Mouse (Mus musculus) left cerebral cortex, postnatal 10 days (tissue): Measurements from ENCODE around the gene Armt1. TPM values are rescaled to one million over a fixed set of nuclear protein-coding genes. Genes with fewer than 3 reads are reported as not detected.
A peak's percentile ranks its signal among the peaks of the same experiment; 100 is the strongest.

Experiments used
- DNase-seq, 2 experiments: peaks; one replicate each; pipeline ENCODE4 v3.0.0; 2021 to 2022; ENCODE audit warnings: low spot score in 2 of 2, mixed read lengths in 1 of 2; ENCODE audit errors: extremely low spot score in 1 of 2
- intact Hi-C: fragments of 180-260 bp; cut with DNase I; formaldehyde crosslinking; loops from one replicate; pipeline ENCODE4 v1.15.1; 2025
- total RNA-seq, 2 experiments: library from RNA; stranded (reverse); gene quantifications; 2 replicates each; pipeline ENCODE4 v1.2.3; 2021

Gene Armt1
- total RNA-seq, result 10 to 100 TPM; 10.6 to 12.3 TPM

DNA sequence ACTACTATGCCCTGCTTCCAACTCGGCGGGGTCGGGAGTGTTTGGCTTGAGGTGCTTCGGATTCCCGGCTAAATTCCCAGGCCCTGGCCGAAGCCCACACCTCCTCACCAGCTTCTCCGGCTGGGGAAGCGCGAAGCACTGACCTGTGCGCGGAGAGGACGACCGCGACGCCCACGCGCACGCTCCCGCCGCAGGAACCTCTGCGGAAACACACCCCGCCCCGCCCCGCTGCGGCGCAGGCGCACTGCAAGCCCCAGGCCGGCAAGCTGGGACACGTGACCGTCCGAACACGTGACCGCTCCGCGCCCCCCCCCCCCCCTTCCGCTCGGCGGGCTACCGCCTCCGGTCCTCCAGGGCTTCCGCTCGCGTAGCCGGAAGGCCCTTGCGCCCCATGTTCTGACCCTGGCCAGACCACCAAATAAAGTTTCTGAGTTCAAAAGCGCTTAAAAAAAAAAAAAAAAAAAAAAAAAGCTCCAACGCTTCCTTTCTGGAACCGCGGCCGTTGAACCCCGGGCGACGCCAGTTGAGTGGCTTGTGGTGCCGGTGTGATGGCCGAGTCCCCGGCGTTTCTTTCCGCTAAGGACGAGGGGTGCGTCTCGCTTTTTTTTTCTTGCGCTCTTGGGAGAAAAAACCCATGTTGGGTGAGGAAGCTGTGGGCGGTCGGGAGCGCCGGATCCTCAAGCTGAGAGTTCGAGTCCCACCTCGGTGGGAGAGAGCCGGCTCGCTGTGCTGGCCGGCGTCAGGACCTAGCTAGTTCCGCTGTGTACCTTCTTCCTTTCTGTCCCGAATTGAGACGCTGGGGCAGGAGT lies at the start of gene Armt1, which contains the start of gene Rmnd1:
TSS of gene Armt1 (plus strand) at position 345 of the 809 bp plus-strand sequence.
TSS of gene Rmnd1 (minus strand) at position 266 of the 809 bp plus-strand sequence.
- intact Hi-C loops, result no loop called here
- DNase-seq, result peak; percentile 91 to 98

- DNase-seq, result peak in 1 of 2 experiments; percentile 42
- intact Hi-C loops, result no loop called here
These were observed 48.0 kb upstream of the Armt1 start for GRCm38 (mm10) chr10:4384244-4384643.

DNA sequence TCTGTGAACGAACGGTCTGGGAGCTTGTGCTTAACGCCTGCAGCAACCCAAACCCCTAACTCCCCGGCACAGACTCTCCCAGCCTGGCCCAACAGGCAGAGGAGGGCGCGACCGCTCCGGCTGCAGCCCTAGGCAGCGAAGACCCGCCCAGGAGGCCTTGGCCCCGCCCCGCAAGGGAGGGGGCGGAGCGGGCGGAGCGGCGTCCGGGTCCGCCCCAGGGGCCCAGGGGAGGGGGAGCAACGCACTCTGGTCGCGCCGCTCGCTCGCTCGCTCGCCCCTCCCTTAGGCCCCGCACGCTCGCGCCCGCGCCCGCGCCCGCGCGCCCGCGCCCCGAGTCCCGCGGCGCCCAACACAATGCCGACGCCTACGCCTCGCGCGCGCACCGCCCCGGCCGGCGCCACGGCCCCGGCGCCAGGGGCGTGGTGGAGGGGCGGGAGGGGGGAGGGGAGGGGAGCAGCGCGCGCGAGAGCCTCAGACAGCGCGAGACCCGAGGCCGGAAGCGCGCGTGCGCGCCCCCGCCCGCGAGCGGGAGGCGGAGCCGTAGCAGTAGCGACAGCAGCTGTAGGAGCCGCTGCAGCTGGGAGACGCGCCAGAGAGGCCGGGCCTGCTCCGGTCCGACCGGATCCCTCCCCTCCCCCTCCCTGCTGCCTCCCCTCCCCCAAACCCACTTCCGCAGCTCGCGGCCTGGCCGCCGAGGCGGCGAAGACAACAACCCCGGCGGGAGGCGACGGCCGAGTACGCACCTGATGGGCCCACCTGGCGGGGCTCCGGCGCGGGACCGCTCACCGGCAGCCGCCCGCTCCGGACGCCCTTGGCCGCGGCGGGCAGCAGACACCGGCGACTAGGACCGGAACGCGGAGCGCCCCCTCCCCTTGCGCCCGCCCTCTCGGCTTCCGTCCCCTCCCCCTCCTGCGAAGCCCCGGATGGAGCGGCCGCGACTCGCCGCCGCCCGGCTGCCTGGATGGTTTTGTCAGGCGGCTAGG lies 45.4 kb upstream of the Armt1 start:
- peak; percentile 91 to 98 for DNase-seq
- intact Hi-C loops, result no loop called here

DNA sequence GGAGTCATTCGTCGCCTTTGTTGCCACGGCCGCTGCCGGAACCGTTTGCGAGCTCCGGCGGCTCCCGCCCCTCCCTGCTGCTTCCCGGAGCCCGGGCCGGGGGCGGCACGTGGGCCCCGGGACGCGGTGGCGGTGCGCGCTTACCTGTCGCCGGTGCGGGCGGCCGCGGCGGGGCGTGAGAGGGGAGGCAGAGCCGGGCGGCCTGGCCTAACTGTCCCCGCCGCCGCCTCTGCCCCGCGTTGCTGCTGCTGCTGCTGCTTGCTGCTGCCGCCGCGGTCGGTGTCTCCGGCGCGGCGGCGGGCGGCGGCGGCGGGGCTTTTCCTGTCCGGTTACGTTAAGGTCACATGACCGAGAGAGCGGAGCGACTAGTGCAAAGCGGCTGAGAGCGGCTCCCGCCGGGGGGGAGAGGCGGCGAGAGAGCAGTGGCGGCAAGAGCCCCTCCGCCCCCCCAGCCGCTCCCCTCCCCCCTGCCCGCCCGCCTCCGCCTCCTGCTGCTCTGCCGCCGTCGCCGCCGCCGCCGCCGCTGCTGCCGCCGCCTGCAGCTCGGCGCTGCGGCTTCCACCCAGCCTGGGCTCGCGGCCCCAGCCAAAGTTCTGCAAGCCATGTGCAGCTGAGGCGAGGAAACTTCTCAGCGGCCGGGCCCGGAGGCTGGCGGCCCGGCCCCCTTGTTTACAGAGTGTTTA lies 44.4 kb upstream of the Armt1 start, which contains the start of gene Zbtb2:
TSS of gene Zbtb2 (minus strand) at position 408 of the 683 bp plus-strand sequence.
- intact Hi-C loops, result no loop called here
- peak; percentile 26 to 88 for DNase-seq

DNA sequence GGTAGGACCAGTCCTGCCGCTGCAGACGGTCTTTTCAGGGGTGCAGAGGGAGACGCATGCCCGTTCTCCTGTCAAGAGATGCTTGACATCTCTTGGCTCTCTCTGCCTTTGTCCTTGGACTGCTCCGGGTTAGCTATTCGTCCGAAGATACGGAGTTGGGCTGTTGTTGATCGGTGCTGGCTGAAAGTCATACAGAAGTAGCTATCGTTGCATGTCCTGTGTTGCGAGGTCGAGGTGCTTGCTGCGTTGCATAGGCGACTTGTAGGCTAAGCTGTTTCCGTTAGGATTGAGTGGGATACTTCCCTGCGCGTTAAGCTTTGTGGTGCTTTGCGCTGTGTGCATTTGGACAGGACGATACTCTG lies 43.9 kb upstream of the Armt1 start:
- DNase-seq, result no peak
- intact Hi-C loops, result no loop called here

- no peak for DNase-seq
- intact Hi-C loops, result no loop called here
These were observed 43.2 kb upstream of the Armt1 start for GRCm38 (mm10) chr10:4389036-4389435.

- intact Hi-C loops, result no loop called here
These were observed 42.7 kb upstream of the Armt1 start for GRCm38 (mm10) chr10:4389461-4390112.

GRCm38 (mm10) chr10:4390550-4390949 lies 41.7 kb upstream of the Armt1 start:
- intact Hi-C loops, result no loop called here
- DNase-seq, result no peak

More at GRCm38 (mm10) chr10:4389461-4390112, 42.7 kb upstream of the Armt1 start:
- DNase-seq, result no peak

- intact Hi-C loops, result no loop called here
- no peak for DNase-seq
These were observed 41.2 kb upstream of the Armt1 start for GRCm38 (mm10) chr10:4391076-4391475.

DNA sequence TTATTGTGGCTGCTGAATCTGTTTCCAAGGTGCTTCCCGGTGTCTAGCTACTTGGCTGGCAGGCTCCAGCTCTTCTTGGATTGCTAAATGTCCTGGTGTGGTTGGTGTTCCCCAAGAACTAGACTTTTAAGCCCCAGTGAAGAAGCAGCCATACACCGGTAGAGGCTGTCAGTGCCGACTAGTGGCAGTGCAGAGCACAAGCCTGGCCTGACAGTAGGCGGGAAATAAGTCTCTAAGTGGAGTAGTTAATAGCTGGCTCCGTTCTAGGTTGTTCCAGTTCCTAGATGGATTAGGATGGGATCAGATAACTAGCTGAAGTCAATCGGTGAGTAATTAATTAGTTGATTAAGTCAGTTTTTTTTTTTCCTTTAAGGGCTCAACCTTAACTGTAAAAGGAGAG lies 40.4 kb upstream of the Armt1 start:
- intact Hi-C loops, result no loop called here
- peak in 1 of 2 experiments; percentile 47 for DNase-seq

DNA sequence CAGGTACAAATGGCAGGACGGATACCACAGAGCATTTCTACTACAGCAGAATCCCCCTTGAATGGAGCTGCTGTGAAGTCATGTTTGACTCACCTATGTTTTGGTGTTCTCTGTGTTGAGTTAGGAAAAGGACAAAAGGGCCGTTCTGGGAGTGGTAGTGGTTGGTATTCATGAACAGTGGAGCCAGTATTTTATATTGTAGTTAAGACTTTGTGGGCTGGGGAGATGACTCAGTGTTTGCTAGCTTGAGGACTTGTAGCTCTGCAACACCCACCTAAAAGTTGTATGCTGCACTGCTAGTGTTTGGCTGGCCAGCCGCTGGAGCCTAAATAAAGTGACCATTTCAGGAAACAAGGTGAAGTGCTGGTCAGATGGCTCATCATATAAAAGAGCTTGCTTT lies 36.9 kb upstream of the Armt1 start:
- intact Hi-C loops, result no loop called here

GRCm38 (mm10) chr10:4398058-4398457 lies 34.2 kb upstream of the Armt1 start:
- DNase-seq, result no peak
- intact Hi-C loops, result no loop called here

More for the DNA sequence above, 36.9 kb upstream of the Armt1 start:
- DNase-seq, result no peak

DNA sequence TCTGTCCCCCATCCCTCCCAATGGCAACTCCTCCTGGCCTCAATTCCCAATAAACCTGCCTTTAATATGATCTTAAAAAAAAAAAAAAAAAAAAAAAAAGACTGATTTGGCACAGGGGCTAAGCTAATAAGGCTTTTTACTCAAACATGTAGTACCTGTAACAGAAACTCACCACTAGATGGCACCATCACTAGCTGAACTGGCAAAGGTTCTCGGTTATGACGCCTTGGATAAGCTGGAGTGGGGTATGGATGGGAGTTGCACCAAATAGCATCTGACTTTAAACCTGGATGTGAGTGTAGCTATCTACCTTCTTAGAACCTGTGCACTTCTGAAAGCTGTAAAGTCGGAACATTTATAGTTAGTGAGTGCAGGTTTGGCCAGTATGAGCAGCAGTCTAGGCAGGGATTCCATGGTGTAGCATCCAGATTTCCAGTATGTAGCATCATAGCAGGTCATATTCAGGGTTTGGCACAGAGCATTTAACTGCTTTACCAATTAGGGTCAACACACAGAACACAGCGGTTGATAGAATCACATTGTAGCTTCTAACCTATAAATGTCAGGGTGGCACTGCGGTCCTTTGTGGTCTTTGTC lies 27.3 kb upstream of the Armt1 start:
- intact Hi-C loops, result loop anchor here (10.0 kb wide), 1 partner anchor 760 kb away; no protein-coding TSS in a partner anchor
- peak in 1 of 2 experiments; percentile 56 for DNase-seq

DNA sequence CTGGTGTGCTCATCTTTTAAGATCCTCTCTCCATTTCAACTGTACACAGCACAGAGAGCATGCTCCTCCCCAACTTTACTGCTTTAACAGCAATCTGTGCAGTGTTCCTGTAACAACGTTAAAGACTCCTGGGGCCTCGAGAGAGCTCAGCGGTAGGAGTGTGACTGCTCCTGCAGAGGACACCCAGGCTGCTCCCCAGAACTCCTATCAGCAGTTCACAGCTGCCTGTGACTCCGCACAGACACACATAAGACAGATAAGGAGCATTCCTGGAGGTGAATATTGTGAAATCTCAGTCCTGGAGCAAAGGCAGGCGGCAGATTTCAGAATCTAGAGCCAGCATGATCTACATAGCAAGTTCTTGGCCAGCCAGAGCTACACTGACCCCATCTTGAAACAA lies 26.8 kb upstream of the Armt1 start:
- intact Hi-C loops, result loop anchor here (10.0 kb wide), 1 partner anchor 759 kb away; no protein-coding TSS in a partner anchor
- no peak for DNase-seq

GRCm38 (mm10) chr10:4407191-4407590 lies 25.1 kb upstream of the Armt1 start:
- intact Hi-C loops, result loop anchor here (10.0 kb wide), 1 partner anchor 758 kb away; no protein-coding TSS in a partner anchor
- no peak for DNase-seq

GRCm38 (mm10) chr10:4425245-4425644 lies 7.0 kb upstream of the Armt1 start:
- no peak for DNase-seq
- intact Hi-C loops, result no loop called here

- intact Hi-C loops, result no loop called here
- DNase-seq, result no peak
These were observed 1.9 kb upstream of the Armt1 start for GRCm38 (mm10) chr10:4430399-4430798.

DNA sequence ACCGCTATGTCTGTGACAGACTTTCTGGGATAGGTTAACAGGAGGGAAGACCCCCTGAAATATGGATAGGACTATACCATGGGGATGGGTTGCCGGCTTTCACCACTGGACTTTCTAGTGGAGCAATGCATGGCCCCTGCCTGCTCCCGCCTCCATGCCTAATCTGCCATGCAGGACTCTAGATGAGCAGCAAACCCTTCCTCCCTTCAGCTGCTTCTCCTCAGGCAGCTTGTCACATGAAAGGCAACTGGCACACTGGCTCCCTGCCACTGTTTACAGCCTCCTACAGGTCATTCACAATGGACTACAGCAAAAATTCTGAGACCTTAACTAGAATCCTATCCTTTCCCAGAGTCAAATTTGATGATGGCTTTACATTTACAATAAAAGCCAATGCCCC lies 1.4 kb upstream of the Armt1 start:
- intact Hi-C loops, result no loop called here
- DNase-seq, result peak in 1 of 2 experiments; percentile 40
